Mouse (Mus musculus) C2C12 (cell line): ENCODE measurements around the gene BC107364.
"Not testable (repeated sequence)": the region's sequence is repeated elsewhere in the genome, so short reads cannot be mapped to it uniquely, and the experiment has no call there.

ENCODE experiments used
- CTCF ChIP-seq: IDR thresholded peaks from one replicate; pipeline ENCODE4 v1.5.1; 2011; ENCODE audit not compliant: control insufficient read depth, insufficient read depth, insufficient read length
- MYOG ChIP-seq: IDR thresholded peaks from one replicate; pipeline ENCODE4 v1.6.1; 2011; ENCODE audit not compliant: control insufficient read depth, insufficient read length; ENCODE audit errors: extremely low read depth

DNA sequence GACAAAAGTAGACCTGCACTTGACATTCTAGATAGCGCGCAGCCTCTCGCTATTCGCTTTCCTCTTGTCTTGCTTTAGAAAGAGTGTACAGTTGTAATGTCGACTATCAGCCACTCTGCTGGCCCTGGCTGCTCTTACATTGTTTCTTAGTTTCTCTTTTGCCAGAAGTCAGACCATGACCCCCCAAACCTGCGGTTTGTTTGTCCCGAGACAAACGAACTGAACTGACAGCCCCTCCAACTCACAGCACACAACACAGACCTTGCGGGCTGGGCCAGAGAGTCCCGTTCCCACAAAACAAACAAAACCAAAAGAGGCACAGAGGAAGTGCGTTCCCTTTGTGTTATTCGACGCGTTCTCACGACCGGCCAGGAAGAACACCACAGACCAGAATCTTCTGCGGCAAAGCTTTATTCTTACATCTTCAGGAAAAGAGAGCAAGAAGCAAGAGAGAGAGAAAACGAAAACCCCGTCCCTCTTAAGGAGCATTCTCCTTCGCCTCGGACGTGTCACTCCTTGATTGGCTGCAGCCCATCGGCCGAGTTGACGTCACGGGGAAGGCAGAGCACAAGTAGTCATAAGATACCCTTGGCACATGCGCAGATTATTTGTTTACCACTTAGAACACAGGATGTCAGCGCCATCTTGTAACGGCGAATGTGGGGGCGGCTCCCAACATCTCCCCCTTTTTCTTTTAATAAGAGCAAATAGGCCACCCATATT is 37.0 kb upstream of the BC107364 start:
- TF ChIP-seq CTCF, MYOG: not testable (repeated sequence)
